Mouse (Mus musculus): ENCODE measurements around the gene Cfap100. TPM values are rescaled to one million over a fixed set of nuclear protein-coding genes. Genes with fewer than 3 reads are reported as not detected.

Cfap100 gene
- total RNA-seq, 1 experiment from 2014 or later = 0.67 TPM

GRCm38 (mm10) chr6:90381465-90381864, 47.1 kb downstream of the Cfap100 start:
- DNase-seq = no peak

GRCm38 (mm10) chr6:90377708-90378107, 50.9 kb downstream of the Cfap100 start:
- DNase-seq = no peak

DNA sequence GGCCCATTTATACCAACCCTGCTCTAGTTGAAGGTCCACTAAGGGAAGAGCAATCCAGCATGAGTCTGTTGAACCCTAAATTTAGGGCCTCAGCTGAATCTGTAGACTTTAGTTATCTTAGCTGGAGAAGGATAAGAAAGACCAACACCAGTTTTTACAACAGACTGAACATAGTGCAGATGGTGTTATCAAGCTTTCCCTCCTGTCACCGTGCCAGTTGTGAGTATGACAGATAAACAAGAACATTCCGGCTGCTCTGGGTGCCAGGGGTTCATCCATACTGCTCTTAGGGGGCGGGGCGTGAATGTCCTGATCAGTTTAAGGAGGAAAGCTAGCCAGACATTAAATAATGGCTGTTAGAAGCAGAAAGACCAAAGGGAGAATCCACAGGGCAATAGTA, 54.0 kb downstream of the Cfap100 start:
- DNase-seq = no peak

DNA sequence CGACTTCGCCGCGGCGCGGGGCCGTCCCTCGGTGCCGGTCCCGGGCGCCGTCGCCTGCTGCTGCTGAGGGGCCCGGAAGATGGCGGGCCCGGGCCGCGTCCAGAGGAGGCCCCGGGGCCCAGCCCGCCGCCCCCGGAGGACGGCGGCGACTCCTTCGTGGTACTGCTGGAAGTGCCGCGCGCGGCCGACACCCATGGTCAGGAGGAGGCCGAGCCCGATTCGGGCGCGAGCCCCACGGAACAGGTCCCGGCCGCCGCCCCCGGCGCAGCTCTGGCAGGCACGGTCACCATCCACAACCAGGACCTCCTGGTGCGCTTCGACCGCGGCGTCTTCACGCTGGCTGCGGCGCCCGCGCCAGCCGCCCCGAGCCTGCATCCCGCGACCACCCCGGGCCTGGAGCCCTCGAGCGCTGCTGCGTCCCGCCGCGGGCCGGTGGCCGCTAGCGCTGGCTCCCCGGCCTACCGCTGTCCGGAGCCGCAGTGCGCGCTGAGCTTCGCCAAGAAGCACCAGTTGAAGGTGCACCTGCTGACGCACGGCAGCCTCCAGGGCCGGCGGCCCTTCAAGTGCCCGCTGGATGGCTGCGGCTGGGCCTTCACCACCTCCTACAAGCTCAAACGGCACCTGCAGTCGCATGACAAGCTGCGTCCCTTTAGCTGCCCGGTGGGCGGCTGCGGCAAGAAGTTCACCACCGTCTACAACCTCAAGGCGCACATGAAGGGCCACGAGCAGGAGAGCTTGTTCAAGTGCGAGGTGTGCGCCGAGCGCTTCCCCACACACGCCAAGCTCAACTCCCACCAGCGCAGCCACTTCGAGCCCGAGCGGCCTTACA, 58.7 kb downstream of the Cfap100 start:
- peak; percentile 61 for DNase-seq

GRCm38 (mm10) chr6:90368976-90369724, 59.4 kb downstream of the Cfap100 start, which contains the start of gene Zxdc:
Gene Zxdc, plus strand, starts transcription at chr6:90369492.
- peak; percentile 100 for DNase-seq

GRCm38 (mm10) chr6:90363301-90363700, 65.3 kb downstream of the Cfap100 start:
- DNase-seq = peak; percentile 72

GRCm38 (mm10) chr6:90360922-90361614, 67.5 kb downstream of the Cfap100 start:
- no peak for DNase-seq

GRCm38 (mm10) chr6:90360024-90360781, 68.4 kb downstream of the Cfap100 start:
- peak; percentile 74 for DNase-seq

DNA sequence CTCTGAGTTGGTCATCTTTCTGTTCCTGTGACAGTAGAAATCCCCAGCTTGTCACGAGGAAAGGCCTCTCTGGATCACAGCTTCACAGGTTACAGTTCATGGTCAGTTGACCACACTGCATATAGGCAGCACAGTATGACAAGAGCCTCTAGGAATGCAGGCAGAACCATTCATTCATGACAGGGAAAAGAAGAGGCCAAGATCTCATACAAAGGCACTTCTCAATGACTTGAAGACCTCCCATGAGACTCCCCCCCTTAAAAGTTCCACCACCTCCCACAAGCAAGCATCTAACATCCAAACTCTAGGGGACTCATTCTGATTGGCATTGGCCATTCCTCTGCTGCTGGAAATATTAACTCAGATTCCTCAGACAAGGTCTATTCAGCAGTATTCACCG, 69.2 kb downstream of the Cfap100 start:
- no peak for DNase-seq

GRCm38 (mm10) chr6:90358142-90358541, 70.5 kb downstream of the Cfap100 start:
- no peak for DNase-seq

Other genes with a start within 250 kb of the Cfap100 start
- not detected in 2 replicates for gene V1ra8, start 226.0 kb downstream of the Cfap100 start, total RNA-seq (2021)
- not detected in 2 replicates for gene Vmn1r53, start 204.4 kb downstream of the Cfap100 start, total RNA-seq (2021)
- not detected in 2 replicates for gene Vmn1r54, start 182.5 kb downstream of the Cfap100 start, total RNA-seq (2021)
- not detected in 2 replicates for gene BC048671, start 127.6 kb downstream of the Cfap100 start, total RNA-seq (2021)
- gene Chst13, start 103.6 kb downstream of the Cfap100 start, total RNA-seq (2021) = 0.74 TPM in 1 of 2 replicates, not detected in the other
- gene Uroc1, start 95.5 kb downstream of the Cfap100 start, total RNA-seq (2021) = 1.9 and 32.3 TPM in 2 replicates
- gene Zxdc, start 59.3 kb downstream of the Cfap100 start, total RNA-seq (2021) = 20.0 and 20.2 TPM in 2 replicates
- gene Klf15, start 33.8 kb upstream of the Cfap100 start, total RNA-seq (2021) = 38.0 and 40.0 TPM in 2 replicates
- 66.2 and 130 TPM in 2 replicates for gene Aldh1l1, start 57.6 kb upstream of the Cfap100 start, total RNA-seq (2021)
- 21.4 and 25.2 TPM in 2 replicates for gene Slc41a3, start 175.9 kb upstream of the Cfap100 start, total RNA-seq (2021)

Data from adrenal gland, postnatal 14 days (tissue).